Mouse (Mus musculus): ENCODE measurements around the gene 1700001O22Rik. TPM values are rescaled to one million over a fixed set of nuclear protein-coding genes. Genes with fewer than 3 reads are reported as not detected.

The 1700001O22Rik gene
- polyA plus RNA-seq, 1 experiment from 2014 or later = 1.9 TPM

DNA sequence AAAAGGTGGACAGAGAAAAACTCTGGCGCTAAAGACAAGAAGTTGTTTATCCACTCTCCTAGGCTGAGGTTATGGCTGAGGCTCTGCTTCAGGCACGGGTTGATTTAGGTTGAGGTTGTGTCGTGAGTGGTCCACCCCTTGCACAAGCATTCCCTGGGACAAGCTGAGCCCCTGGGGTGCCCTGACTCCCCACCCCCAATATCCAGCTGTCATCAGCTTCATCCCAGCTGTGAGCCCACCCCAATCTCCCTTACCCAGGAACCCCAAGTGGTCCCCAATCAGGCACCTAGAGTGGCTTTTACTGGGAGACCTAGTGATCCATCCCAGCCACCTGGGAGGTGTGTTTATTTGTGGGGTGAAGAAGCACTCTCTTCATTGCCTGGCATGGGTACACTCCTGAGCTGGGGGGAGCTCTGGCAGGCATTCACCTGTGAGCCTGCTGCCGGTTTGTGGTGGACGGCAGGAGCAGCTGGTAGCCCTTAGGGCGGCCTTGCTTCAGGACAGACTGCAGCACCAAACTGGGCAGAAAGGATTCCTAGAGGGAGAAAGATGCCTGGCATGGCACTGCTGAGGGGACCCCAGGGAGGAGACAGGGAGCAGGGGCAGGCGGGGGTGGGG lies 8.1 kb downstream of the 1700001O22Rik start:
- Histone ChIP-seq H3K4me1 (ENCODE audit: control insufficient read depth, insufficient read depth, low read length) (peaks cover 15% of the 10 kb centered on the region), H3K4me3 (ENCODE audit: low read depth, low read length) (peak overlapping the region; percentile 36; the same call in 1 of the 2 replicates), H3K27me3 (replicated peaks; ENCODE audit: control insufficient read depth, insufficient read depth, low read length) (no peaks in the 10 kb centered on the region), H3K9me3 (ENCODE audit: control insufficient read depth, low read length) (no peaks in the 10 kb centered on the region), H3K36me3 (ENCODE audit: control insufficient read depth, insufficient read depth, low read length) (no peaks in the 10 kb centered on the region), H3K4me2 (ENCODE audit: low read depth, low read length) (peak overlapping the region; percentile 57), H3K27ac (replicated peaks; ENCODE audit: low read depth, low read length) (no peak overlapping the region), H3K9ac (ENCODE audit: low read depth, low read length) (no peak overlapping the region; the same call in 1 of the 2 replicates)
- 65% methylated on average over 7 of the region's 7 CpGs for WGBS
- DNase-seq (ENCODE audit: low spot score) (no peak), ATAC-seq (ENCODE audit: low read depth) (no peak)

- peak; percentile 81 for ATAC-seq (ENCODE audit: low read depth)
Observed at GRCm38 (mm10) chr2:30794179-30795108, 9.0 kb downstream of the 1700001O22Rik start.

DNA sequence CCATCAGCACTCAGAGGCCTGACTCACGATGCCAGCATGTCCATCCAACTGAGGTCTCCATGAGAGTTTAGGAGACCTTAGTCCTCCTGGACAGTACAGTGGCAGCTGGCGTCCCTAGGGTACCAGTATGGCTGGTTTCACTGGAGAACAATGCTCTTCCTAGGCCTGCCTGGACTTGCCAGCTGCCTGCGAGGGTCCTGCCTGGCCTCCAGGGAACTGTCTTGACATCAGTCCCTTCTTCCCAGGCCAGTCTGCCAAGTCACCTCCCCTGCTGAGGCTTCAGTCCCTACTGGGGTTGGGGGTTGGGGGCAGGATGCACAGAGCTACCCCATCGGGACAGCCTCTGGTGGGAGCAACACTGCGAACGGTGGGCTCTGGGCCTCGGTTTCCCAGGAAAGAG lies 11.4 kb downstream of the 1700001O22Rik start:
- no peaks in the 10 kb centered on the region for H3K36me3 ChIP-seq (ENCODE audit: control insufficient read depth, insufficient read depth, low read length)
- no peak overlapping the region for H3K9ac ChIP-seq (ENCODE audit: low read depth, low read length)
- 77% methylated on average over 7 of the region's 7 CpGs for WGBS
- no peak overlapping the region for H3K27ac ChIP-seq (replicated peaks; ENCODE audit: low read depth, low read length)
- H3K4me2 ChIP-seq (ENCODE audit: low read depth, low read length) = no peak overlapping the region
- H3K9me3 ChIP-seq (ENCODE audit: control insufficient read depth, low read length) = no peaks in the 10 kb centered on the region
- H3K4me3 ChIP-seq (ENCODE audit: low read depth, low read length) = no peak overlapping the region
- ATAC-seq (ENCODE audit: low read depth) (no peak), DNase-seq (ENCODE audit: low spot score) (no peak)
- no peaks in the 10 kb centered on the region for H3K27me3 ChIP-seq (replicated peaks; ENCODE audit: control insufficient read depth, insufficient read depth, low read length)
- H3K4me1 ChIP-seq (ENCODE audit: control insufficient read depth, insufficient read depth, low read length) = peaks cover 18% of the 10 kb centered on the region

More at GRCm38 (mm10) chr2:30794179-30795108, 9.0 kb downstream of the 1700001O22Rik start:
- peak overlapping the region; percentile 57 for H3K4me2 ChIP-seq (ENCODE audit: low read depth, low read length)
- peak overlapping the region; percentile 36 for H3K4me3 ChIP-seq (ENCODE audit: low read depth, low read length)
- peak overlapping the region; percentile 58 for H3K9ac ChIP-seq (ENCODE audit: low read depth, low read length)
- DNase-seq (ENCODE audit: low spot score) = peak; percentile 92
- peak overlapping the region; percentile 58 for H3K27ac ChIP-seq (replicated peaks; ENCODE audit: low read depth, low read length)
- peaks cover 15% of the 10 kb centered on the region for H3K4me1 ChIP-seq (ENCODE audit: control insufficient read depth, insufficient read depth, low read length)
- H3K9me3 ChIP-seq (ENCODE audit: control insufficient read depth, low read length) = no peaks in the 10 kb centered on the region
- WGBS = 4% methylated on average over 44 of the region's 48 CpGs
- no peaks in the 10 kb centered on the region for H3K27me3 ChIP-seq (replicated peaks; ENCODE audit: control insufficient read depth, insufficient read depth, low read length)
- H3K36me3 ChIP-seq (ENCODE audit: control insufficient read depth, insufficient read depth, low read length) = no peaks in the 10 kb centered on the region

DNA sequence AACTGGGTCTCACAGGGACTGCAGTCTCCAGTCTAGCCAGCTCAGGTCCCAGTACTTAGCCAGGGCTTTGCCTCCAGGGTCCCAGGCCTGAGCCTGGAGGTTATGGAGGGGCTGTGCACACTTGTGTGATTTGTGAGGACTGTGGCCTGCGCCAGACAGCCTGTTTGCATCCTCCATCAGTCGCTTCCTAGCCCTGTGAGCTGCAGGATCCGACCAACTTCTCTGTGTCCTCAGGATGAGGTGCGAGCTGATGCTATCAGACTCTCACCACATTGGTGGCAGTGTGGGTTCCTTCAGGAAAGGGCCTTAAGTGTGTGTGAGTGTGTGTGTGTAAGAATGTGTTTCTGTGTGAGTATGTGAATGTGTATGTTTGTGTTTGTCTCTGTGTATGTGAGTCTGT lies 16.0 kb downstream of the 1700001O22Rik start:
- Histone ChIP-seq H3K4me3 (ENCODE audit: low read depth, low read length) (no peak overlapping the region), H3K4me1 (ENCODE audit: control insufficient read depth, insufficient read depth, low read length) (peaks cover 23% of the 10 kb centered on the region), H3K4me2 (ENCODE audit: low read depth, low read length) (no peak overlapping the region), H3K9ac (ENCODE audit: low read depth, low read length) (no peak overlapping the region), H3K9me3 (ENCODE audit: control insufficient read depth, low read length) (no peaks in the 10 kb centered on the region), H3K36me3 (ENCODE audit: control insufficient read depth, insufficient read depth, low read length) (no peaks in the 10 kb centered on the region), H3K27ac (replicated peaks; ENCODE audit: low read depth, low read length) (no peak overlapping the region), H3K27me3 (replicated peaks; ENCODE audit: control insufficient read depth, insufficient read depth, low read length) (no peaks in the 10 kb centered on the region)
- DNase-seq (ENCODE audit: low spot score) (no peak), ATAC-seq (ENCODE audit: low read depth) (no peak)
- WGBS = 65% methylated on average over 4 of the region's 4 CpGs

- Histone ChIP-seq H3K27ac (replicated peaks; ENCODE audit: low read depth, low read length) (peak overlapping the region; percentile 85), H3K9ac (ENCODE audit: low read depth, low read length) (peak overlapping the region; percentile 64), H3K27me3 (replicated peaks; ENCODE audit: control insufficient read depth, insufficient read depth, low read length) (no peaks in the 10 kb centered on the region), H3K36me3 (ENCODE audit: control insufficient read depth, insufficient read depth, low read length) (no peaks in the 10 kb centered on the region), H3K4me3 (ENCODE audit: low read depth, low read length) (peak overlapping the region; percentile 22), H3K9me3 (ENCODE audit: control insufficient read depth, low read length) (no peaks in the 10 kb centered on the region), H3K4me2 (ENCODE audit: low read depth, low read length) (peak overlapping the region; percentile 59), H3K4me1 (ENCODE audit: control insufficient read depth, insufficient read depth, low read length) (peaks cover 23% of the 10 kb centered on the region)
- ATAC-seq (ENCODE audit: low read depth) (peak; percentile 71), DNase-seq (ENCODE audit: low spot score) (peak; percentile 83)
- 13% methylated on average over 23 of the region's 40 CpGs for WGBS
Observed at GRCm38 (mm10) chr2:30784078-30784994, 19.1 kb downstream of the 1700001O22Rik start.

GRCm38 (mm10) chr2:30783346-30783745 lies 20.1 kb downstream of the 1700001O22Rik start:
- Histone ChIP-seq H3K27me3 (replicated peaks; ENCODE audit: control insufficient read depth, insufficient read depth, low read length) (no peaks in the 10 kb centered on the region), H3K4me1 (ENCODE audit: control insufficient read depth, insufficient read depth, low read length) (peaks cover 23% of the 10 kb centered on the region), H3K4me2 (ENCODE audit: low read depth, low read length) (peak overlapping the region; percentile 59), H3K9ac (ENCODE audit: low read depth, low read length) (peak overlapping the region; percentile 56), H3K36me3 (ENCODE audit: control insufficient read depth, insufficient read depth, low read length) (no peaks in the 10 kb centered on the region), H3K4me3 (ENCODE audit: low read depth, low read length) (peak overlapping the region; percentile 23; the same call in 1 of the 2 replicates), H3K27ac (replicated peaks; ENCODE audit: low read depth, low read length) (peak overlapping the region; percentile 85), H3K9me3 (ENCODE audit: control insufficient read depth, low read length) (no peaks in the 10 kb centered on the region)
- DNase-seq (ENCODE audit: low spot score) (peak; percentile 93), ATAC-seq (ENCODE audit: low read depth) (peak; percentile 53)
- WGBS = 0% methylated on average over 8 of the region's 13 CpGs

DNA sequence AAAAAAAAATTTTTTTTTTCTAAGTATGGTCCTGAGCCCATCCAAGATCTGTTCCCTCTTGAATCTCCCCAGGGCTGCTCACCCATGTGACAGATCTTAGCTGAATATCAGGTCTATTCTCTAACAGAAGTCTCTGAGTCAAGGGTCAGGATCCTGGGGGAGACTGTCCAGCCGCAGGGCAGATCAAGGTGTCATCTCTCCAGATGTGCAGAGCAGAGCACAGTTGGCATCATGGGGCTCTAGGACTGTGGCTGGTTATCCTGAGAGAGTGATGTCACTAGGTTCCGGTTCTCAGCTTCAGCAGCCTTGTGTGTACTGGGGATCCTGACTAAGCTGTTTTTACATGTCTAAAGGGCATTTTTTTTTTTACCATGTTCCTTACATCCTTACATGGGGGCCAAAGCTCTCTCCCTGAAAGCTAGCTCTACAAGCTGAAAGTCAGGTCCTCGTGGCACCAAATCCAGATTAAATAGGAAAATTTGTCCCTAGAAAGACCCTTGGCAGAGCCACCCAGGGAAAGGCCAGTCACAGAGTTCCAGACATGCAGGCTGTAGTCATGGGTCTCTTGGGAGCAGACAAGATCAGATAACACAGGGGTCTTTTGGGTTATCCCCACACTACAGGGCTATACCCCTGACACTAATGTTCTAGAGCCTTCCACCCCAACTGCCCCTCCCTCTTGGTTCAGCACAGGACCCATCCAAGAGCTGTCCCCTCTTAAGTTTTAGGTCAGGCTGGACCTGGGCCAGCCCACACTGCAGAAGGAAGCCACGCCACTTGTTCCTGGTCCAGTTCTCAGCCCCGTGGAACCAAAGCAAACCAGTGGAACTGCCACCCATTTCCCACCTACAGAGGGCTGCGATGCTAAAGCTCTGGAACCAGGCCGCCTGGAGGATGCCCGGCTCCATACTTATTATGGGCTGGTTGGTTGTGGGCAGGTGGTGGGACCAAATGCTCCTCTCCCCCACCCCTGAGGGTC lies 20.9 kb downstream of the 1700001O22Rik start:
- Histone ChIP-seq H3K4me2 (ENCODE audit: low read depth, low read length) (peak overlapping the region; percentile 59), H3K36me3 (ENCODE audit: control insufficient read depth, insufficient read depth, low read length) (no peaks in the 10 kb centered on the region), H3K27ac (replicated peaks; ENCODE audit: low read depth, low read length) (peak overlapping the region; percentile 85), H3K4me3 (ENCODE audit: low read depth, low read length) (no peak overlapping the region), H3K27me3 (replicated peaks; ENCODE audit: control insufficient read depth, insufficient read depth, low read length) (no peaks in the 10 kb centered on the region), H3K9ac (ENCODE audit: low read depth, low read length) (peak overlapping the region; percentile 56), H3K4me1 (ENCODE audit: control insufficient read depth, insufficient read depth, low read length) (peaks cover 23% of the 10 kb centered on the region), H3K9me3 (ENCODE audit: control insufficient read depth, low read length) (no peaks in the 10 kb centered on the region)
- 68% methylated on average over 8 of the region's 8 CpGs for WGBS
- DNase-seq (ENCODE audit: low spot score) = no peak
- ATAC-seq (ENCODE audit: low read depth) = no peak

Measured in embryonic facial prominence, embryonic 14.5 days (tissue).